Mouse (Mus musculus): ENCODE data around the gene Retreg1. TPM values are rescaled to one million over a fixed set of nuclear protein-coding genes. Genes with fewer than 3 reads are reported as not detected.

Retreg1 gene
- polyA plus RNA-seq, 1 experiment from 2014 or later: 56.5 TPM

DNA sequence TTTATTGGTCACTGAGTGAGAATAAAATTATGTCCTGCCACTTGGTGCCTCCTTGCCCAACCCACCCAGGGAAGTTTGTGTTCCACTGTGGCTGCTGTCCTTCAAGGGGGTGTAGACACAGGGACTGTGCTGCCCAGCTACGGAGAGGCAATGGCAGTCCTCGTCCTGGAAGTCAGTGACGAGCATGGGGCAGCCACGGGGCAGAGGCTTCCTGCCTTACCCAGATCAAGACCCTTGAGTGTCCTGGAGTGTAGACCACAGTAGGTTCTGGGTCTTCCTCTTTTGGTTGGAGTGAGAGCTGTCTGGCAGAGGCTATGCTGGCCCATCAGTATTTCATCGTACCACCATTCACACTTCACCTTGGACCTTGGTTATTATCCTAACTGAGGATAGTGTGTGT lies 37.2 kb downstream of the Retreg1 start:
- 74% methylated on average over 5 of the region's 5 CpGs for WGBS
- H3K4me3 ChIP-seq: no peak overlapping the region
- ATAC-seq (ENCODE audit: insufficient number of reproducible peaks, low FRiP score): no peak
- no peak overlapping the region for H3K9ac ChIP-seq
- no peaks in the 10 kb centered on the region for H3K9me3 ChIP-seq (replicated peaks)
- H3K27ac ChIP-seq (ENCODE audit: poor library complexity, severe bottlenecking): no peak overlapping the region
- no peak overlapping the region for H3K4me2 ChIP-seq
- H3K4me1 ChIP-seq (replicated peaks): peaks cover 13% of the 10 kb centered on the region
- no peaks in the 10 kb centered on the region for H3K27me3 ChIP-seq (replicated peaks)
- no peaks in the 10 kb centered on the region for H3K36me3 ChIP-seq

- Histone ChIP-seq H3K9ac (no peak overlapping the region), H3K27me3 (replicated peaks) (no peaks in the 10 kb centered on the region), H3K4me1 (replicated peaks) (peaks cover 6% of the 10 kb centered on the region), H3K4me3 (no peak overlapping the region), H3K9me3 (replicated peaks) (no peaks in the 10 kb centered on the region), H3K27ac (ENCODE audit: poor library complexity, severe bottlenecking) (no peak overlapping the region), H3K36me3 (no peaks in the 10 kb centered on the region), H3K4me2 (no peak overlapping the region)
- WGBS: 74% methylated on average over 4 of the region's 4 CpGs
- ATAC-seq (ENCODE audit: insufficient number of reproducible peaks, low FRiP score): no peak
Observed at GRCm38 (mm10) chr15:25882002-25882401, 39.0 kb downstream of the Retreg1 start.

DNA sequence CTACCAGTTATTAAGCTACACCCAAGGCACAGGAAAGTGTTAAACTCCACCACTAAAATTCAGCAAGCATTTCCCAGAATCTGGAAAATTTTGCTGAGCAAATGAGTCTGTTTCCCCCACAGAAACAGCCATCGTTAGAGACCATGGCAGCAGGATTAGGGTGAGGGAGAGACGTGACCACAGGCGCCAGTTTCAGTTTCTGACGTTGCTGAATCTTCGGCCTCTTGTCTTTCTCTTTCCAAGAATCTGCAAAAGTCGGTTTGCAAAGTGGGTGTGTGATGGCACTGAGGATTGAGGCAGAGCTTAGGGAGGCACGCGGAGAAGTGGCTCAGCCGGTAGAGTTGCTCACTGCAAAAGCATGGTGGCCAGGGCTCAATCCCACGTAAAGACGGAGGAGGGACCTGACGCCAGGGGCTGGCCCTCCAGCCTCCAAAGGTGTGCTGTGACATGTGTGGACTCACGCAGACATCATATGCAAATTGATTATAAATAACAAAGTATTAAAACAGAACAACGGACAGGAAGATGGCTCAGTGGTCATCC lies 41.5 kb downstream of the Retreg1 start:
- H3K4me1 ChIP-seq (replicated peaks): no peaks in the 10 kb centered on the region

DNA sequence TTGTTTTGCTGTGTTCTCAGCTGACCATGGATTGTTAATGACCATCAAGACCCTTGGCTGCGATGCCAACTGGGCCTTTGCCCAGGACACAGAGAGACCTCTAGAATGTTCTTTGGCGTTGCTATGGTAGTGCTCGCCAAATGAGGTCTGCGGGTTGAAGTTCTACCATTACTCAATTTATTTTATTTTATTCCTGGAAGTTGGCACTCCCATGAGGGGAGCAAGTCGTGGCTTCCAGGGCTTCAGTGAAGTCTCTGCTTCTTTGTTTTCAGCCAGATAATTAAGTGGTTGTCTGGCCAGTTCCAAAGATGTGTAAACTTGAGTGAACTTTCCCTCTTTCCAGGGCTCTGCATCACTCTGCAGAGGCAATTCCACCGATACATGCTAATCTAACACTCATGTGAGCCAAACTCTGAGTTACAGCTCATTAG lies 43.6 kb downstream of the Retreg1 start:
- Histone ChIP-seq H3K4me2 (no peak overlapping the region), H3K27ac (ENCODE audit: poor library complexity, severe bottlenecking) (no peak overlapping the region), H3K27me3 (replicated peaks) (no peaks in the 10 kb centered on the region), H3K4me1 (replicated peaks) (0 out of 2 replicates have a peak, but pooled peaks cover 6% of the 10 kb centered on the region), H3K36me3 (no peaks in the 10 kb centered on the region), H3K9ac (no peak overlapping the region), H3K4me3 (no peak overlapping the region), H3K9me3 (replicated peaks) (no peaks in the 10 kb centered on the region)
- no peak for ATAC-seq (ENCODE audit: insufficient number of reproducible peaks, low FRiP score)
- 87% methylated on average over 6 of the region's 6 CpGs for WGBS

More for the DNA sequence above, 41.5 kb downstream of the Retreg1 start:
- WGBS: 79% methylated on average over 14 of the region's 14 CpGs
- H3K27me3 ChIP-seq (replicated peaks): no peaks in the 10 kb centered on the region
- H3K4me2 ChIP-seq: no peak overlapping the region
- no peaks in the 10 kb centered on the region for H3K9me3 ChIP-seq (replicated peaks)
- no peaks in the 10 kb centered on the region for H3K36me3 ChIP-seq
- H3K9ac ChIP-seq: no peak overlapping the region
- no peak overlapping the region for H3K27ac ChIP-seq (ENCODE audit: poor library complexity, severe bottlenecking)
- no peak for ATAC-seq (ENCODE audit: insufficient number of reproducible peaks, low FRiP score)
- no peak overlapping the region for H3K4me3 ChIP-seq

GRCm38 (mm10) chr15:25889927-25890326 lies 46.9 kb downstream of the Retreg1 start:
- Histone ChIP-seq H3K36me3 (no peaks in the 10 kb centered on the region), H3K27me3 (replicated peaks) (no peaks in the 10 kb centered on the region), H3K9ac (no peak overlapping the region), H3K4me3 (no peak overlapping the region), H3K9me3 (replicated peaks) (no peaks in the 10 kb centered on the region), H3K27ac (ENCODE audit: poor library complexity, severe bottlenecking) (no peak overlapping the region), H3K4me2 (no peak overlapping the region), H3K4me1 (replicated peaks) (peaks cover 8% of the 10 kb centered on the region; the same call in 1 of the 2 replicates)
- WGBS: 87% methylated on average over 5 of the region's 5 CpGs
- no peak for ATAC-seq (ENCODE audit: insufficient number of reproducible peaks, low FRiP score)

DNA sequence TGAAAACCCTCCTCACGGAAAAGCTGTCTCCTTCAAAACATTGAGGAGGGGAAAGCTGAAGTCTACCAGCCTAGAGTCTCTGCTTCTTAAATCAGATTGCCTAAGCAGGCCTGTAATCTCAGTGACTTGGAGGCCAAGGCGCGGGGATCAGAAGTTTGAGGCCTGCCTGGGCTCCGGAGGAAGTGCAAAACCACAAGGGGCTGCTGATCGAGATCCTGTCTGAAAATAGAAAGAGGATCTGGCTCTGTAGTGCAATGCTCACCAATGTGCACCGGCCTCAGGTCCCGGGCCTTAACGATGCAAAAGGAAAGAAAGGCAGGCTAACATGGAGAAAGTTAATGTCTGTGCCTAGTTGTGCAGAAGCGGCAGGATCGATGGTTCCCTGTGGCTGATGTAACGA lies 48.6 kb downstream of the Retreg1 start:
- no peaks in the 10 kb centered on the region for H3K36me3 ChIP-seq
- no peak overlapping the region for H3K4me3 ChIP-seq
- no peak for ATAC-seq (ENCODE audit: insufficient number of reproducible peaks, low FRiP score)
- H3K27ac ChIP-seq (ENCODE audit: poor library complexity, severe bottlenecking): no peak overlapping the region
- H3K4me1 ChIP-seq (replicated peaks): peaks cover 8% of the 10 kb centered on the region; the same call in 1 of the 2 replicates
- no peak overlapping the region for H3K9ac ChIP-seq
- H3K9me3 ChIP-seq (replicated peaks): no peaks in the 10 kb centered on the region
- 59% methylated on average over 11 of the region's 11 CpGs for WGBS
- no peak overlapping the region for H3K4me2 ChIP-seq
- H3K27me3 ChIP-seq (replicated peaks): no peaks in the 10 kb centered on the region

GRCm38 (mm10) chr15:25893327-25893726 lies 50.3 kb downstream of the Retreg1 start:
- Histone ChIP-seq H3K27me3 (replicated peaks) (no peaks in the 10 kb centered on the region), H3K27ac (ENCODE audit: poor library complexity, severe bottlenecking) (no peak overlapping the region), H3K9me3 (replicated peaks) (no peaks in the 10 kb centered on the region), H3K4me2 (no peak overlapping the region), H3K4me3 (no peak overlapping the region), H3K4me1 (replicated peaks) (peaks cover 8% of the 10 kb centered on the region; the same call in 1 of the 2 replicates), H3K36me3 (no peaks in the 10 kb centered on the region), H3K9ac (no peak overlapping the region)
- ATAC-seq (ENCODE audit: insufficient number of reproducible peaks, low FRiP score): no peak
- WGBS: 56% methylated on average over 2 of the region's 2 CpGs

DNA sequence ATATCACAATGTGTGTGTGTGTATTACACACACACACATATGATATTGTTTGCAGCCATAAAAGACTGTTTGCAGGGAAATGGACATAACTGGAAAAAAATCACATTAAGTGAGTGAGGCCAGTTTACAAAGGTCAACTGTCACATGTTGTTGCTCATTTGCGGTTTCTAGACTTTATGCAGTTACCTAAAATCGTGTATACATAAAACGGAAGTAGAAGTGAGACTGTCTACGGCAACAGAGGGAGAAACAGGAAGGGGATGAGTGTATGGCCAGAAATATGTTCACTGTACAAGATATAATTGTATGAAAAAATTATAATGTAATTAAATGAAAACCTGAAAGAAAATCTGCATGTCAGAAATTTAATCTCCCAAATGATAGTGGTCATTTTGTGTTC lies 53.8 kb downstream of the Retreg1 start:
- Histone ChIP-seq H3K9me3 (replicated peaks) (no peaks in the 10 kb centered on the region), H3K4me1 (replicated peaks) (peaks cover 6% of the 10 kb centered on the region; the same call in 1 of the 2 replicates), H3K27ac (ENCODE audit: poor library complexity, severe bottlenecking) (no peak overlapping the region), H3K9ac (no peak overlapping the region), H3K36me3 (no peaks in the 10 kb centered on the region), H3K4me2 (no peak overlapping the region), H3K27me3 (replicated peaks) (no peaks in the 10 kb centered on the region), H3K4me3 (no peak overlapping the region)
- no peak for ATAC-seq (ENCODE audit: insufficient number of reproducible peaks, low FRiP score)
- 82% methylated on average over 4 of the region's 4 CpGs for WGBS

GRCm38 (mm10) chr15:25897617-25898016 lies 54.6 kb downstream of the Retreg1 start:
- Histone ChIP-seq H3K36me3 (no peaks in the 10 kb centered on the region), H3K4me2 (no peak overlapping the region), H3K4me1 (replicated peaks) (peaks cover 6% of the 10 kb centered on the region; the same call in 1 of the 2 replicates), H3K27ac (ENCODE audit: poor library complexity, severe bottlenecking) (no peak overlapping the region), H3K27me3 (replicated peaks) (no peaks in the 10 kb centered on the region), H3K4me3 (no peak overlapping the region), H3K9ac (no peak overlapping the region), H3K9me3 (replicated peaks) (no peaks in the 10 kb centered on the region)
- ATAC-seq (ENCODE audit: insufficient number of reproducible peaks, low FRiP score): no peak
- WGBS: 74% methylated on average over 12 of the region's 12 CpGs

DNA sequence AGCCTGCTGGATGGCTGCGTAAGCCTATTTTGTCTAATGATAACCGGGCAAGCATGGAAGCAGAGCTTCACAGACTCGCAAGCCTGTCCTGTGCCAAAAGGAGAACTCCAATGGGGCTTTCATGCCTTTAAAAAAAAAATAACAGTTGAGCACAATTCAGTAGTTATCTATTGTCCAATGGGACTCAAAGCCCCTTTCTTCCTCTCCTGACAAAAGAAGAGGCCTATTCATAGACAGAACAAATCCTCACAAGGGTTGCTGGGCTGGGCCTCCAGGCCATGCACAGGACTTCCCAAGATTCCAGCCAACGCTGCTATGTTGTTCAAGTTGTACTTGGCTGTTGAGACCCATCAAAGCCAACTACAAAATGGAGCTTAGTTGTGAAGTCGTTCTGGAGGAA lies 56.0 kb downstream of the Retreg1 start:
- Histone ChIP-seq H3K9ac (no peak overlapping the region), H3K4me2 (no peak overlapping the region), H3K4me1 (replicated peaks) (peaks cover 6% of the 10 kb centered on the region; the same call in 1 of the 2 replicates), H3K36me3 (no peaks in the 10 kb centered on the region), H3K27me3 (replicated peaks) (no peaks in the 10 kb centered on the region), H3K9me3 (replicated peaks) (no peaks in the 10 kb centered on the region), H3K4me3 (no peak overlapping the region), H3K27ac (ENCODE audit: poor library complexity, severe bottlenecking) (no peak overlapping the region)
- 73% methylated on average over 5 of the region's 5 CpGs for WGBS
- no peak for ATAC-seq (ENCODE audit: insufficient number of reproducible peaks, low FRiP score)

- 8% methylated on average over 7 of the region's 7 CpGs for WGBS
- H3K4me2 ChIP-seq: no peak overlapping the region
Observed at GRCm38 (mm10) chr15:25900540-25900939, 57.6 kb downstream of the Retreg1 start.

More at GRCm38 (mm10) chr15:25900540-25900939, 57.6 kb downstream of the Retreg1 start:
- H3K9me3 ChIP-seq (replicated peaks): no peaks in the 10 kb centered on the region
- H3K4me3 ChIP-seq: no peak overlapping the region
- no peak overlapping the region for H3K27ac ChIP-seq (ENCODE audit: poor library complexity, severe bottlenecking)
- no peak overlapping the region for H3K9ac ChIP-seq
- peaks cover 12% of the 10 kb centered on the region for H3K4me1 ChIP-seq (replicated peaks)
- no peak for ATAC-seq (ENCODE audit: insufficient number of reproducible peaks, low FRiP score)
- no peaks in the 10 kb centered on the region for H3K36me3 ChIP-seq
- no peaks in the 10 kb centered on the region for H3K27me3 ChIP-seq (replicated peaks)
